Mouse (Mus musculus) erythroblast, adult 5-6 weeks (primary cell): ENCODE results near the gene Lyzl4. TPM values are rescaled to one million over a fixed set of nuclear protein-coding genes. Genes with fewer than 3 reads are reported as not detected.
"Not testable (repeated sequence)": the region's sequence is repeated elsewhere in the genome, so short reads cannot be mapped to it uniquely, and the experiment has no call there.

ENCODE experiments used
- ATAC-seq: replicated peaks from 2 replicates; pipeline ENCODE4 v1.8.0; 2016; ENCODE audit warnings: moderate number of reproducible peaks, mild to moderate bottlenecking, moderate TSS enrichment, inconsistent platforms; ENCODE audit not compliant: poor library complexity, low FRiP score, severe bottlenecking
- total RNA-seq, 2 experiments: library from RNA; stranded (forward) in 1 of 2; stranded (reverse) in 1 of 2; fragments of 150-400 nt in 1 of 2; fragments of 200-764, 138-1000 nt in 1 of 2; gene quantifications; 2 replicates each; pipeline versions ENCODE4 v1.2.3 to v1.2.4; 2015 to 2017; ENCODE audit warnings: low replicate concordance in 2 of 2

Lyzl4 gene
- total RNA-seq, 2 experiments from 2014 or later: not detected

DNA sequence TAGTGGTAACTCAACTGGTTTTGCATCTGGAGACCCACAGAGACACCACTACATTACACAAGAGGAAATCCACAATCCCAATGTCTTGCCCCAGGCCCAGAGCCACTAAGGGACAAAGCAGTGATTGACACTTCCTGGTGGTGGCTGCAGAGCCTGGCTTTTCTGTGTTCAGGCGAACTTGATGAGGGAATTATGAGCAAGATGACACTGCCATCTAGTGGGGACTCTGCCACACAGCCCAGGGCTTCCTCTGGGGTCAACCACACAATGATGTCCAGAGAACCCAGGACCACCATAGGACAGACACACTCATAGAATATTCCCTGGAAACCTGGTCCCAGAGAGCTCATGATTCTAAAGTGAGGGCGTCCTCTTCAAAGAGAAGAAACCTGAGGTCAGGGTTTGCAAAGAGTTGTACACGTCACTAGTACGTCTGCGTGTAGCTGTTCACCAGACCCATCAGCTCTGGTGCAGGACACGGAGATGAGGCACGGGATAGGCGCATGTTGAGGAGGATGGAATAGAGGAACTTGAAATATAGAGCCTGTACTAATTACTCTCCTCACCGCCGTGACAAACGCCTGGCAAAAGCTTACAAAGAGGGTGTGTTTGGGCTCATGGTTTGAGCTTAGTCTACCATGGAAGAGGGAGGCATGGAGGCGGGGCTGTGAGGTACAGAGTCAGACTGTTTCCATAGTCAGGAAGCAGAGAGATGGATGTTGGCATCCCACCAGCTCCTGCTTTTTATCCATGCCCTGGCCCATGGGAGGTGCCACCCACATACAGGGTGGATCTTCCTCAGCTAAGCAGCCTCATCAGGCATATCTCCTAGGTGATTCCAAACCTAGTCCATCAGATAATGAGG lies 36.2 kb downstream of the Lyzl4 start:
- ATAC-seq: no peak

DNA sequence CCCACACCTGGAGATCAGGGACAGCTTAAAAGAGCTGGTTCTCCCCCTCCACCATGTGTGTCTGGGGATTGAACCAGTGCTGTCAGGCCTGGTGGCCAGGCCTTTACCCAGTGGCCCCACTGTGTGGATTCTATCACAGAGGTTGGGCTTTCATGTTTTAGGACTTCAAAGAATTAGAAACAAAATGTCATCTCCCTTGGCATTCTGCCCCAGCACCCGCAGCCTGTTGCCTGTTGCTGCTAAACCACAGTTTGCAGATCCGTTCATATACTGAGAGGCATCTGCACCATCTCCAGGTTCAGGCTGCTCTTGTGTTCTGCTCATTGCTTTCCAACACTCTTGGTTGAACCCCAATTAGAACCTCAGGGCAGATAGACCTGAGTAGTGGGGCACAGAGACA lies 39.5 kb downstream of the Lyzl4 start:
- no peak for ATAC-seq

DNA sequence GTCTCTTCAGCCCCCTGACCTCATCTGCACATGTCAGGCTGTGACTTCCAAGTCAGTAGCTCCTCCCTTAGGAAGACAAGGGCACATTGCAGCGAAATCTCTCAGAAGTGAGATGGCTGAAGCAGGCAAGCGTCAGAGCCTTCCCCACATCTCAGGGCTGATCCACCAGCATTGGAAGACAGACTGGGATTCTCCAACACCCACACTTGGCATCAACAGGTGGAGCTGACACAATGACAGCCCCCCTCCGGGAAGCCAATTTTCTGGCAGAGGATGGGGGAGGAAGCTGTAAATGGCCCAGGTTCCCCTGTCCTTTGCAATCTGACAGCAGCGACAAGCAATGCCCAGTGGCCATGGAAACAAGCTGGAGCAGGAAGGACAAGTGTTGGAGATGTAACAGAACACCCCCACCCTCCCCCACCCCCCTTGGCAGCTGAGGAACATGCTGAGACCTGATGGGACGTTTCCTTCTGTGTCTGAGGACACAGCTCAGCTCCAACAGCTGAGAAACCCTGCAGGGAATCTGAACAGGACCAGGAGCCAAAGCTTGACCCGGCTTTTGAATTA lies 41.0 kb downstream of the Lyzl4 start:
- ATAC-seq: no peak

DNA sequence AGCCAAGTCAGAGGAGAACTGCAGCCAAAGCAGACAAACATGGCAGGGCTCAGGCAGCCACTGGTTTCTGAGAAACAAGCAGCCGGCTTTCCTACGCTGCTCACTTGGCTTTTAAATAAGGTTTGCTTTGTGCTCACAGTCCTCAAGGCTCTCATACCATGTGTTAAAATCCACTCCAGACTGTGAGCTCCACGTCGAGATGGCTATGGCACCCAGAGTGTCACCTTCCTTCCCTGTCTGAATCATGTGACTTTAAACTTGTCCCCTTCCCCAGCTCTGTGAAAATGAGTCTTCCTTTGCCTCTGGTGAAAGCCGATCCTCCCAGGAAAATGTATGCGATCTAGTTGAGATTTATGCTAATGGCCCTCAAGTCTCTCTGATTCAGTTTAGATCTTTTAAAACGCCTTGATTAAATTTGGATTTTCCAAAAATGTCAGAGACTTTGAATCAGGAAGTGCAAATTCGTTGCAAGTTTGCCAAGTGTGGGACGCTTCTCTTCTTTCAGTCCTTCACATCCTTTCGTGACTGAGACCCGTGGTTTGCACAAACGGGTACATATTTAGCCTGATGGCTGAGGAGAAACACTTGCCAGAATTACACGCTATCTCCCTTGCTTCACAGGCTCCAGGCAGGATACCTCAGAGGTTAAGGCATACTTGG lies 41.6 kb downstream of the Lyzl4 start:
- ATAC-seq: no peak

DNA sequence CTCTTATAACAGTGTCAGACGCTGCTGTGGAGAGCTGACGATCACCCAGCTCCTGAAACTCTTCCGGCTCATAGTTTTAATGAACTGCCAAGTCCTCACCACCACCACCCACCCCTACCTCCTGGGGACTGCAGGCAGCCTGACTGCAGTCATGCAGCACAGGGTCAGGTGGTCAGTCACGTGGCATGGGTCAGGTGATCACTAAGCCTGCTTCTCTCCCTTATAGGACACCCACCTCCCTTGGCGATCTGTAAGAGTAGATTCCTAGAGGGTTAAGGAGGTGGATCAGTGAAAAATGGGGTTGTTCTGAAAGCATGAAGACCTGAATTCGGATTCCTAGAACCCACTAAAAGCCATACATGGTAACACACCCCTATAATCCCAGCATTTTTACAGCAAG lies 42.3 kb downstream of the Lyzl4 start:
- ATAC-seq: no peak

DNA sequence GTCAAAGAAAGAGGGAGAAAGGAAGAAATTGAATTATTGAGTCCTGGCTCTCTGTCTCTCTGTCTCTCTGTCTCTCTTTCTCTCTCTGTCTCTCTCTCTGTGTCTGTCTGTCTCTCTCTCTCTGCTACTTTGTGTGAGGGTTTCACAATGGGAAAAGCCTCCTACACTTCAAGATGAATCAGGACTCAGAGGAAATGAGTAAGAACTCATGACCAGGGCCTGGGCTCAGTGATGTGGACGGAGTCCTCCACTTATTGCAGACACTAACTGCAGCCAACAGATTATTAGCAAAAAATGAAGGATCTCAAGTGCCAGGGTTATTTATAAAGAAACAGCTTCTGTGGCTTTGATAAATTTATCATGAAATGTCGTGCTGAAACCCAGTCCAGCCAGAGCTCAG lies 43.8 kb downstream of the Lyzl4 start:
- no peak for ATAC-seq

DNA sequence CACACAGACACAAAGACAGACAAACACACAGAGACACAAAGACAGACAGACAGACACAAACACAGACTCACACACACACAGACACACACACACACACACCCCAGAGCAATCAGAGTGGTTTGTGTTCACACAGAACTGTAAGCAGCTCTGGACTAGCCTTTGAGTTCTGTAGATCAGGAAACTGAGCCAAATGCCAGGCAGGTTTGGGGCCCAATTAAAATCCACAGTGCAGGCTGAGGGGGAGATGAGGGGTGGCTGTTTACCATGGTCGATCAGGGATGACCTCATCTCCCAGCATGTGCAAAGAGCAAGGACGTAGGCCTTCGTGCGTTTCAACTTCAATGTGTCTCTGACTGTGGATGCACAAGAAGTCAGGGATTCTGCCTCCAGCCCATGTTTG lies 47.1 kb downstream of the Lyzl4 start:
- ATAC-seq: no peak

DNA sequence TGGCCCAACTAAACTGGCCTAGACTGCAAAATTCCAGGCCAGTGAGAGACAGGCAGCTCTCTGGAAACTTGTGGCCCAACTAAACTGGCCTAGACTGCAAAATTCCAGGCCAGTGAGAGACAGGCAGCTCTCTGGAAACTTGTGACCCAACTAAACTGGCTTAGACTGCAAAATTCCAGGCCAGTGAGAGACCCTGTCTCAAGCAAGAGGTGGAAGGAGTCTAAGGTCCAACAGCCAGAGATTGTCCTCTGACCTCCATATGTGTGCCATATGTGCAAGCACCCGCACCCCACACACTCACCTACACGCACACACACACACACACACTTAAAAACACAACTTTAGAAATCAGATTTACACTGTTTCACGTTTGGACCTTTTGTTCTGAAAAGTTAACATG lies 48.1 kb downstream of the Lyzl4 start:
- not testable (repeated sequence) for ATAC-seq

DNA sequence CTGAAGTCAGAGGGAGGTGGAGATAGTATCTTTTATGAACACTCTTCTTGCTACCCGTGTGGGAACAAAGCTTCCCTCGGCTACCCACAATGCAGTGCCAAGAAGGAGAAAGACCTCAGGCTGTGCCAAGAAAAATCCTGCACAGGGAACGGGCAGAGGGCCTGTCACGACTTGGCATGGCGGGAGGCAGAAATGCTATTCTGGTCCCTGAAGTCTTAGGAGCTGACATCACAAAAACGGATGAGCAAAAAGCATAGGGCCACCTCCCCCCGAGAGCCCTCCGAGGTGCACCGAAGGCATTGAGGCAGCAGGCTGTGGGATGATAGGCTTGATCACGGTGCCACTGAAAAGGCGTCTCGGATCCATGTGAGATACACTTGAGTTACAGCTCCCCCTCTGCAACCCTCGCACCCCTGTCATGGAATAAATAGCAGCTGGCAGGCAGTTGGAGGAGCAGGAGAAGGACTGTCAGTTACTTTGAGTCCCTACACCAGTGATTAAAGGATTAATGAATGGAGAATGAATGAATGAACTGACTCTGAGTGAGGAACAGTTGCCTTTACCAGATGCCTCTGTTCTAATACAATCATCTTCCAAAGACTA lies 48.8 kb downstream of the Lyzl4 start:
- ATAC-seq: no peak

DNA sequence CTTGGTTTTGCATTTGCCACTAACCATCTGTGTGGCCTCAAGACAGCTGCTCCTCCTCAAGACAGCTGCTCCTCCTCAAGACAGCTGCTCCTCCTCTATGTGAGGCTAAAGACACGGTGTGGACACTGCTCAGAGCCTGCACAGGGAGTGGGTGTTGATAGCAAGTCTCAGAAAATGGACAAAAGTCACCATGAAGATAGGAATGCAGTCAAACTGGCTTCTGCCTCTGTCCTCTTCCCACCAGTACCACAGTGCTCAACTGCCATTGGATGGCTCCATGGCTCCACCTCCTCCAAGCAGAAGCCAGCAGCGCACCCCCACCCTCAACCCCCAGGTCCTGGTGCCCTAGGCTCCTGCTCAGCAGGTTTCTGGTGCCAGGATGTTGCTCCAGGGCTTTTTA lies 52.4 kb downstream of the Lyzl4 start:
- ATAC-seq: no peak

DNA sequence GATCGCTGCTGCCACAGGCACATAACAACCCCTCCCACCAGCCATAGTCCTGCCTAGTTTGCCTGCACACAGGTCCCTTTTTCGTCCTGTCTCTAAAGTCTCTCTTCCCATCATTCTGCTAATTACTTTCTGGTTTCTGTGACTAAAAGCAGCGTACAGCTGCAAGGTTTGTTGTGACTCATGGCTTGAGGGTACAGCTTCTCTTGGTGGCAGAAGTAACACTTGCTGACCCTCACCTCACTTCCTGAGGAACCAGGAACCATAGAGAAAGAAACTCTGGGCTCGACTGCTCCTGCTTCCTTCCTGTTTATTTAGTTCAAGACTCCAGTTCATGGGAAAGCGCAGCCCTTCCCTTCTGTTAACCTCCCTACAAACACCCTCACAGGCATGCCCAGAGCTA lies 67.5 kb downstream of the Lyzl4 start:
- no peak for ATAC-seq

DNA sequence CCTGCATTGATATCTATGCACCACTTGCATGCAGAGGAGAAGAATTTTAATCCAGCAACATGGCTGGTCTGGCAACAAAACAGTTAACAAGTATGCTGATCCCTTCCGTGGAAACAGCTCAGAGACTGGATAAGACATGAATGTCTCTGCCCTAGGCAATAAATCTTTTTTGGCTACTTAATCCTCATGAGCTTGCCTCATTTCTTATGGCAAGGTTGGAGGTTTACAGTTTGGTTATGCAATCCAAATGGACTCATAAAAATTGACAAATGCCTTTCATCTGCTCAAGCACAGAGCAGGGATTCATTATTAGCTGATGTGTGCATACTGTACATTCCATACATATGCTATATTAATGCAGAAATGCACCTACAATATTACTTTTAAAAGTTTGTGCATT lies 73.4 kb downstream of the Lyzl4 start:
- no peak for ATAC-seq

DNA sequence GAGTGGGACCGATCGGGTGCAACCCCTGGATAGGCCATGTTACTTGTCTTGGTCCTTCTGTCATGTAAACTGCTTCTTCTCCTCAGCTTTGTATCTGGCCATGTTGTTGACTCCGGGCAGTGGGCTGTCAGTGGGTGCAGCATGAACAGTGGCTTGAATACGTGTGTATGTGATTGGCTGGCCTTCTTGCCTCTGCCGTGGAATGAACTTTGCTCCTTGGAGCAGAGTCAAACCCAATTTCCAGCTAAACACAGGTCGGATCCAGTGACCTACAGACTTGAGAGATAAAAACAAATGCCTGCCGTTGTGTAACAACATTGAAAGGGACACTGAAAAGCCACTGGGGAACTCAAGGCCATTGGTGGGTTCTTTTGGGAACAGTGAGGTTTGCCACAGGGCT lies 75.5 kb downstream of the Lyzl4 start:
- no peak for ATAC-seq

DNA sequence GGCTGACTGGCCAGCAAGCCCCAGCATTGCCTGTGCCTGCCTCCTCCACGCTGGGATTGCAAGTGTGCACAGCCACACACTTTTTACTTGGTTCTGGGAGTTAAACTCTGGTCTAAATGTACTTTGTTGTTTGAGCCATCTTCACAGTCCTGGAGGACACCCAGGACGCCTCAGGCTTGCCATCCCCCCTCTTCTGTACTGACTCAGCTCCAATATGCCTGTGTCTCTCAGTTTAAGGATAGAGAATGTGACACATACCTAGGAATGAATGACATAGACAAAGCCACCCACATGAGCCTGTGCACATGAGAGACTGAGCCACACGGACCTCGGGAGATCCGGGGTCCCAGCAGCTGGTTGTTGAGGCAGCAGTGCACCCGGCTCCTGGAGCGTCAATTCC lies 78.6 kb downstream of the Lyzl4 start:
- no peak for ATAC-seq

DNA sequence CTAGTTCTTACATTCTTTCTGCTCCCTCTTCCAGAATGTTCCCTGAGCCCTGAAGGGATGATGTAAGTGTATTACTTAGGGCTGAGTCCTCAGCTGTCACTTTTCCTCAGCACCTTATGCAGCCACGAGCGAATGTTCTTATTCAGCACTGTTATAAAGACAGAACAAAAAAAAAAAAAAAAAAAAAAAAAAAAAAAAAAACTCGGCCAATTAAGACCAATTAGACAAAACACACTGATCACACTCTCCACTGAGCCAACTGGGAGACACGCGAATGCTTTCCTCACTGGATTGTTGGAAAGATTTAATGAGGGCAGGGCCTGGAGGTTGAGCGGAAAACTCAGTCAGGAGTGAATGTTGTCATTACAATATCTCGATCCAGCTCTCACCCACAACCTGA lies 81.4 kb downstream of the Lyzl4 start:
- no peak for ATAC-seq

DNA sequence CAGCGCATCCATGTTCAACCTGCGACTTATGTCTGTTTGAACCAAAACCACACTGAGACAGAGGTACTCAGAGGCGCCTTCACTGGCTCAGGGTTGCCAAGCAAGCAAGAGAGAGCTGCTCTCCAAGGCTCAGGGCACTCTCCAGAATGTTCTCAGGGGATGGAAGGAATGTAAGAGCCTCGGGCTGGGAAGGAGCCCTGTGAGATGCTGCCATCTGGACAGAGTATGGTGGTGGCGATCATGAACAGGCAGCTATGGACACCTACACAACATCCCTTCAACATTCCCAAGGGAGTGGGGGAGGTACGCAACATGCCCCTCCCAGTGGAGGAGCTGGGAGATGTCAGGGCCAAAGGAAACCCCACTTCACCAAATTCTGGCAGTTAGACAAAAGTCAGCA lies 83.7 kb downstream of the Lyzl4 start:
- ATAC-seq: no peak

DNA sequence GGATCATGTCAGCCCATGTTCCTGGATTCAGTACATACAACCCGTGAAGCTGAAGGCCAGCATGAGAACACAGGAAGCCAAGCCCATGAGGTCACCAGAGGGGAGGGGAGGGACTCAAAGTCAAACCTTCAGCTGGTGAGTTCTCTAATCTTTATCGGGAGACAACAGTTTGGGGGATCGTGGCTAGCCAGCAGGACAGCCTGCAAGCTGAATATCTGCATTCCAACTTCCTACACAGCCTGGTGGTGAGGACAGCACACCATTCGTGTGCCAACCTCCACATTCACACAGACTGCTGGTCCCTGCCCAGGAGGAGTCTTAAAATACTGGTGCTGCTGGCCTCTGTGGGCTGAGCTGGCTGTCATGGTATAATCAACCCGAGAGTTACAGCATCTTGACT lies 85.0 kb downstream of the Lyzl4 start:
- ATAC-seq: no peak

DNA sequence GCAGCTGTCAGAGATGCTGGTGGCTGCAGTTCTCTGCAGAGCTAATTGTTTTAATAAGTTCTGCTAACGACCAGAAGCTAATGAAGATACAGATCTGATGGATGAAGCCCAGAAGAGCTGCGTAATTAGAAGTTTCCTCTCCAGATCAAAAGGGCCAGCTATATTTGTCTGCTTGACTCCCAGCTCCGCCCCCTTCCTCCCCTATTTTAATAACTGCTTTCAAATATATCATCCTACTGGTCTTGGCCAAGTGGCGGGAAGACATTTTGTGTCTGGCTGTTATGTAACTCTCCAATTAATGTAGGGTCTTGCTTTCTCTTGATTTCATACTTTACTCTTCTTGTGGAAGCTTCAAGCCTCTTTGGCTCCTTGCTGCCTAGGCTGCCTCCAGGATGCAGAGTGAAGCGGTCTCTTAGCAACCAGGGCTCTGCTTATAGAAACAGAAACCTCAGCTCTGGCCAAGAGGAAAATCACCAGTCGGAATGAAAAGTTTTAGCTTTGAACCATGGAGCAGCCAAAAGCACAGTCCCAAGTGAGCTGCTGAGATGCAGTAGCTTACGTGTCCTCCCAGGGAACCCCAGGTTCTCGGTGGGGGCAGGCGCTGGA lies 86.4 kb downstream of the Lyzl4 start:
- ATAC-seq: no peak

DNA sequence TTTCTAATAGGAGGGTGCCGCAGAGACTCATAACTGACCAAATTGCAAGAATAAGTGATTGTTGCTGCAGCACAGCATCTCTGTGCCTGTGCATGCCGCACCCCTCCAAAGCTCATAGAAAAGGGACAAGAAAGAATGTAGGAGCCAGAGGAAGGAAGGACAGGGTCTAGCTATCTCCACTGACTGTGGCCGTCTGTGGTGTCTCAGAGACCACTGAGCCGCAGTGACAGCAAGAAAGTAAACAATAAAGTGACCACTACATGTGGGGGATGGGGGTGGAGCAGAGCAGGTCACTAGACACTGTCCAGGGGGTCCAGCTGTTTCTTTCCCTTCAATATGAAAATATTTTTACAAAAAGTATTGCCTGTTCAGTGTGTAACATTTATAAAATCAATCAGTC lies 88.3 kb downstream of the Lyzl4 start:
- no peak for ATAC-seq

DNA sequence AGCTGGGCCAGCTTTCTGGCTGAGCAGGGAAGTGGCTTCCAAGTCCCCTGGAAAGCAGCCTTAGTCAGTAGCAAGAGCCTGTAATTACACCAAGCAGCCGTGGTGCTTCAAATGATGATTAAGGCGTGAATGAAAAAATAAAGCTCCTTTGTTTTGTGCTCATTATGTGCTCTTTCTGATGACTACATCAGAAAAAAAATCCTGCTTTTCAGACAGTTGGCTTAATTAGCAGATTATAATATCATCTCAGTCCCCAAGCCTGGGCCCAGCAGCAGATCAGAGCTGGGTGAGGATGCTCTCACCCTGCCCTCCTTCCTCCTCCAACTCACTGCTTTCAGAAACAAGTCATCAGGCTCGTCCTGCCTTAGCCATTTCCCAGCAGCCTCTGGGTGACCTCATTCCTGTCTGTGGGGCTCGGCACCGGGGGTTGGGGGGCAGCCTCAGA lies 91.5 kb downstream of the Lyzl4 start:
- ATAC-seq: no peak
